In genomic region chr7:35396542-35397168, GRCm38 (mm10) we compare ENCODE assay signal across 7 mouse cellular contexts. TPM values are rescaled to one million over a fixed set of nuclear protein-coding genes. Genes with fewer than 3 reads are reported as not detected.
A peak's percentile ranks its signal among the peaks of the same experiment; 100 is the strongest.
DNase-seq lines count a peak whose midpoint lies in the region; ATAC-seq lines count a peak whose summit lies in the region.

Gene Faap24, minus strand, starts transcription at chr7:35396836.
Gene Cep89, plus strand, starts transcription at chr7:35397035.

- H3K4me1 ChIP-seq in intestine, embryonic 16.5 days (ENCODE audit: control insufficient read depth, insufficient read depth, low read length) = peaks cover 20% of the 10 kb centered on the region
- peaks cover 16% of the 10 kb centered on the region for H3K4me1 ChIP-seq in midbrain, embryonic 11.5 days (ENCODE audit: control insufficient read depth, insufficient read depth, low read length)

- H3K4me2 ChIP-seq in intestine, embryonic 16.5 days (ENCODE audit: low read depth, low read length) = peak within 1 kb of the TSS; percentile 86
- peak within 1 kb of the TSS; percentile 84 for H3K4me2 ChIP-seq in midbrain, embryonic 11.5 days

- no peaks in the 10 kb centered on the region for H3K9me3 ChIP-seq in intestine, embryonic 16.5 days (ENCODE audit: control insufficient read depth, low read length)
- H3K9me3 ChIP-seq in midbrain, embryonic 11.5 days (ENCODE audit: control insufficient read depth, low read length) = no peaks in the 10 kb centered on the region

- peak; percentile 96 for DNase-seq in adrenal gland, adult 8-10 months
- DNase-seq in embryo, embryonic 9.5 days (ENCODE audit: extremely low spot score) = peak; percentile 100
- peak; percentile 73 to 84 for DNase-seq in gastrocnemius, postnatal 4 days (ENCODE audit: low spot score in 2 of 2)
- DNase-seq in left cerebral cortex, postnatal 36 days (ENCODE audit: low spot score in 2 of 2) = peak; percentile 95 to 98
- DNase-seq in midbrain, embryonic 11.5 days (ENCODE audit: low spot score, missing footprints) = peak; percentile 100
- peak; percentile 97 for DNase-seq in skeletal muscle tissue, adult 2 months (ENCODE audit: low read depth, low spot score)

- WGBS in intestine, embryonic 16.5 days = under 1% methylated on average over 28 of the region's 28 CpGs
- under 1% methylated on average over 28 of the region's 28 CpGs for WGBS in midbrain, embryonic 11.5 days

- no peaks in the 10 kb centered on the region for H3K27me3 ChIP-seq in intestine, embryonic 16.5 days (replicated peaks; ENCODE audit: control insufficient read depth, insufficient read depth, low read length)
- no peaks in the 10 kb centered on the region for H3K27me3 ChIP-seq in midbrain, embryonic 11.5 days (ENCODE audit: control insufficient read depth, insufficient read depth, low read length)

- H3K27ac ChIP-seq in intestine, embryonic 16.5 days (ENCODE audit: low read length) = peak within 1 kb of the TSS; percentile 17
- H3K27ac ChIP-seq in midbrain, embryonic 11.5 days (ENCODE audit: low read depth, low read length) = no peak within 1 kb of the TSS

- peak; percentile 95 for ATAC-seq in intestine, embryonic 16.5 days
- peak; percentile 99 for ATAC-seq in midbrain, embryonic 11.5 days (ENCODE audit: low FRiP score)

- H3K4me3 ChIP-seq in intestine, embryonic 16.5 days (ENCODE audit: low read length) = peak within 1 kb of the TSS; percentile 79
- H3K4me3 ChIP-seq in midbrain, embryonic 11.5 days (ENCODE audit: low read depth, low read length) = peak within 1 kb of the TSS; percentile 74

- intact Hi-C loops in left cerebral cortex, postnatal 36 days (cut with DNase I) = no loop called here

- peaks cover 12% of the 10 kb centered on the region for H3K36me3 ChIP-seq in intestine, embryonic 16.5 days (ENCODE audit: control insufficient read depth, insufficient read depth, low read length)
- peaks cover 13% of the 10 kb centered on the region for H3K36me3 ChIP-seq in midbrain, embryonic 11.5 days (ENCODE audit: control insufficient read depth, insufficient read depth, low read length)

- peak within 1 kb of the TSS; percentile 77 for H3K9ac ChIP-seq in intestine, embryonic 16.5 days (ENCODE audit: low read depth, low read length)
- H3K9ac ChIP-seq in midbrain, embryonic 11.5 days (ENCODE audit: low read length) = peak within 1 kb of the TSS; percentile 67

RNA-seq across cellular contexts. Expression of gene Faap24, which starts in this region (rescaled TPM):
- total RNA-seq in adrenal gland, adult 8-10 months (2022) = 1 to 10 TPM; 6.7 to 9.5 (median 7.8) TPM
- total RNA-seq in gastrocnemius, postnatal 4 days (2021) = 1 to 10 TPM; 3.0 to 3.4 TPM
- 21.1 and 22.5 TPM in 2 replicates for polyA plus RNA-seq in intestine, embryonic 16.5 days (2015; fragmentation: Nextera tagmentation; extraction: Ambion mirVana)
- total RNA-seq in left cerebral cortex, postnatal 36 days (2021) = 1 to 10 TPM; 5.5 to 7.4 TPM
- 26.2 and 26.9 TPM in 2 replicates for polyA plus RNA-seq in midbrain, embryonic 11.5 days (2014; fragmentation: Nextera tagmentation; extraction: Ambion mirVana)

RNA-seq across cellular contexts. Expression of gene Cep89, which starts in this region (rescaled TPM):
- total RNA-seq in adrenal gland, adult 8-10 months (2022) = 10 to 100 TPM; 18.7 to 30.1 (median 22.7) TPM
- 10 to 100 TPM; 10.7 to 14.7 TPM for total RNA-seq in gastrocnemius, postnatal 4 days (2021)
- 41.4 and 45.0 TPM in 2 replicates for polyA plus RNA-seq in intestine, embryonic 16.5 days (2015; fragmentation: Nextera tagmentation; extraction: Ambion mirVana)
- 10 to 100 TPM; 13.0 to 21.6 TPM for total RNA-seq in left cerebral cortex, postnatal 36 days (2021)
- polyA plus RNA-seq in midbrain, embryonic 11.5 days (2014; fragmentation: Nextera tagmentation; extraction: Ambion mirVana) = 42.9 and 46.6 TPM in 2 replicates
